Mouse (Mus musculus) heart, postnatal 0 days (tissue): ENCODE measurements at regions not wholly inside any gene's neighbourhood (a gene's known extent, or its start where the extent isn't known, plus 50 kb on each side); places are given as distances from the start of the nearest gene placed in this dataset.
"Not testable (repeated sequence)": the region's sequence is repeated elsewhere in the genome, so short reads cannot be mapped to it uniquely, and the experiment has no call there.

Experiments used
- ATAC-seq: fragments of 200-750 bp; cut with Nextera tagmentation; 2 replicates; pipeline ENCODE4 v1.8.0; 2017; ENCODE audit warnings: low read depth, moderate number of reproducible peaks, moderate library complexity; ENCODE audit not compliant: insufficient read depth
- DNase-seq: peaks from one replicate; pipeline ENCODE4 v3.0.0-alpha.2; 2016; ENCODE audit warnings: low spot score
- H3K27ac ChIP-seq: fragments of 300-500 bp; sonication (generic); 2 replicates; pipeline ENCODE4 v1.5.1; 2014; ENCODE audit warnings: low read depth, mild to moderate bottlenecking
- H3K27me3 ChIP-seq: fragments of 300-500 bp; sonication (generic); 2 replicates; pipeline ENCODE4 v1.6.1; 2014; ENCODE audit warnings: low read length, mixed read lengths; ENCODE audit not compliant: control insufficient read depth, insufficient read depth
- H3K36me3 ChIP-seq: fragments of 300-500 bp; sonication (generic); replicated peaks from 2 replicates; pipeline ENCODE4 v1.6.1; 2014; ENCODE audit warnings: low read length, mixed read lengths; ENCODE audit not compliant: control insufficient read depth, insufficient read depth
- H3K4me1 ChIP-seq: fragments of 300-500 bp; sonication (generic); 2 replicates; pipeline ENCODE4 v1.6.1; 2014; ENCODE audit warnings: antibody characterized with exemption; ENCODE audit not compliant: control insufficient read depth, insufficient read depth
- H3K4me2 ChIP-seq: fragments of 300-500 bp; sonication (generic); 2 replicates; pipeline ENCODE4 v1.6.1; 2014; ENCODE audit warnings: low read depth, mild to moderate bottlenecking, low read length, moderate library complexity
- H3K4me3 ChIP-seq: fragments of 300-500 bp; sonication (generic); 2 replicates; pipeline ENCODE4 v1.5.1; 2014; ENCODE audit warnings: low read depth, low read length
- H3K9ac ChIP-seq: fragments of 300-500 bp; sonication (generic); replicated peaks from 2 replicates; pipeline ENCODE4 v1.6.1; 2014; ENCODE audit warnings: low read depth, low read length, mixed read lengths
- H3K9me3 ChIP-seq: fragments of 300-500 bp; sonication (generic); replicated peaks from 2 replicates; pipeline ENCODE4 v1.6.1; 2016; ENCODE audit warnings: low read length; ENCODE audit not compliant: control insufficient read depth
- CTCF ChIP-seq: IDR thresholded peaks from 2 replicates; pipeline ENCODE4 v1.5.1; 2016; ENCODE audit warnings: antibody characterized with exemption, control low read depth, low read depth
- EP300 ChIP-seq: IDR thresholded peaks from 2 replicates; pipeline ENCODE4 v1.6.1; 2016; ENCODE audit warnings: antibody characterized with exemption, low read depth
- WGBS: fragments of 180-500 bp; shearing (Covaris S2); extraction: QIAGEN DNeasy Blood & Tissue Kit; methylation state at CpG from one replicate; pipeline ENCODE4 v1.1.7; 2014; 5-methylcytosine and 5-hydroxymethylcytosine counted together

- DNase-seq: no peak
- ATAC-seq: no peak
- Histone ChIP-seq H3K9me3 (no peaks in the 10 kb centered on the region), H3K27ac (no peak overlapping the region), H3K9ac (no peak overlapping the region), H3K4me1 (no peaks in the 10 kb centered on the region), H3K27me3 (no peaks in the 10 kb centered on the region), H3K36me3 (no peaks in the 10 kb centered on the region), H3K4me2 (no peak overlapping the region), H3K4me3 (no peak overlapping the region)
- TF ChIP-seq CTCF (no peak), EP300 (no peak)
Measured at GRCm38 (mm10) chr6:79619991-79620390, 197.7 kb upstream of the Gm20594 start.

GRCm38 (mm10) chr6:79631683-79632082 lies 186.0 kb upstream of the Gm20594 start:
- WGBS: 49% methylated on average over 1 of the region's 1 CpGs
- not testable (repeated sequence) for H3K9me3 ChIP-seq, H3K4me1 ChIP-seq, H3K4me3 ChIP-seq, H3K36me3 ChIP-seq, ATAC-seq, H3K27ac ChIP-seq, H3K27me3 ChIP-seq, H3K9ac ChIP-seq, DNase-seq, H3K4me2 ChIP-seq

DNA sequence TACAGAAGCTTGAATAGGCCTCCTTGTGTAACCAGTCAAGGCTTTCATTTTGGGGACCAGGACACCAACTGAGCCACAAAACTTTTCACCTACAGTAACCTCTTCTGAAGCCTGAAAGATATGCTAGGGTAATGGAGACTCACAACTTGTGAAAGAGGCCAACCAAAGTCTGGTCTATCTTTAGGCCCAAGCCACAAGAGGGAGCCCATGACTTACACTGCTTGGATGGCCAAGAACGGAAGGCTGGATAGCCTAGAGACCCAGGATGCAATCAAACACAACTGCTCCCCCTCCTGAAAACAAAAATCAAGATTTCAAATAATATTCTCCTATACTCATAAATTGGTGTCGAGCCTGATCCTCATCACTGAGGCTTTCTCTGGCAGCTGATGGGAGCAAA lies 166.4 kb upstream of the Gm20594 start:
- WGBS: 46% methylated on average over 2 of the region's 2 CpGs
- no peaks in the 10 kb centered on the region for H3K36me3 ChIP-seq
- peak; percentile 14; the same call in 1 of the 2 replicates for TF ChIP-seq CTCF
- no peak for TF ChIP-seq EP300
- no peak overlapping the region for H3K4me2 ChIP-seq
- no peaks in the 10 kb centered on the region for H3K27me3 ChIP-seq
- H3K9me3 ChIP-seq: no peaks in the 10 kb centered on the region
- ATAC-seq: no peak
- no peak overlapping the region for H3K27ac ChIP-seq
- H3K4me1 ChIP-seq: no peaks in the 10 kb centered on the region
- no peak overlapping the region for H3K9ac ChIP-seq
- H3K4me3 ChIP-seq: no peak overlapping the region
- no peak for DNase-seq
